Mouse (Mus musculus) olfactory bulb, adult 2 months (tissue): ENCODE data around the gene Smo.

Experiments
- CTCF ChIP-seq: fragments of 200-500 bp; IDR thresholded peaks from 2 replicates; pipeline ENCODE4 v1.5.1; 2012; ENCODE audit warnings: low read depth, mild to moderate bottlenecking, low read length, moderate library complexity; ENCODE audit not compliant: insufficient read depth
- POLR2A ChIP-seq: fragments of 200-500 bp; IDR thresholded peaks from 2 replicates; pipeline ENCODE4 v1.6.1; 2012; ENCODE audit warnings: mild to moderate bottlenecking, low read depth, low read length, moderate library complexity; ENCODE audit not compliant: insufficient read depth

GRCm38 (mm10) chr6:29697139-29697538 is 38.2 kb upstream of the Smo start:
- TF ChIP-seq CTCF (no peak), POLR2A (no peak)
